Mouse (Mus musculus) E14TG2a.4 (cell line): ENCODE data around the gene Rsph1.

Source experiments
- CTCF ChIP-seq: conservative IDR thresholded peaks from 2 replicates; pipeline ENCODE4 v1.5.1; 2014; ENCODE audit warnings: low read length
- NANOG ChIP-seq: IDR thresholded peaks from 2 replicates; pipeline ENCODE4 v1.6.1; 2014; ENCODE audit warnings: borderline replicate concordance, low read length, mixed read lengths
- POU5F1 ChIP-seq: IDR thresholded peaks from 2 replicates; pipeline ENCODE4 v1.6.1; 2014; ENCODE audit warnings: low read length, borderline replicate concordance

DNA sequence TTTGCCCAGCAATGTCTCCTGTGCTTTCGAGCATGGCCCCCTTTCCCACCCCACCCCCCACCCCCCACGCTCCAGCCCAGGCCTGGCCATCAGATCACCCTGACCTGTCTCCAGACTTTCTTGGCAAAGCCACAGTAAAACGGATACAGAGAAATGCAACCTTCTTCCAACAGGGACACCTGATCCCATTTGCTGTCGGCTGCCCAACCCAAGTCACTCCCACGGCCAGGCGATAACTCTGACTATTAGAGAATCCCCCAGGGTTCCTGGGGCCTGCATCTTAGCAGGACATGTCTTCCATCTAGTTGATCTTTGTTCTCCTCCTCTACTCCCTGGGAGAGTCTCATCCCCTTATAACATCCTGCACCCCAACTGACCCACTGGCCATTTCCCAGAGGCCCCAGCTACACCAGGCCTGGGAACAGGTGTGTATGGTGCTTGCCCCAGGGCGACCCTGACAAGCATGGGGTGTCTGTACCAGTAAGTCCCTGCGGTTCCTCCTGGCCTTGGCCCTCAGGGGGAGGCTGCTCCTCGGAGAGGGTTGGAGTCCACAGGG lies 18.8 kb downstream of the Rsph1 start:
- TF ChIP-seq CTCF (no peak), POU5F1 (no peak), NANOG (no peak)
